ENCODE assay signal across 14 mouse cellular contexts in the genomic region with DNA sequence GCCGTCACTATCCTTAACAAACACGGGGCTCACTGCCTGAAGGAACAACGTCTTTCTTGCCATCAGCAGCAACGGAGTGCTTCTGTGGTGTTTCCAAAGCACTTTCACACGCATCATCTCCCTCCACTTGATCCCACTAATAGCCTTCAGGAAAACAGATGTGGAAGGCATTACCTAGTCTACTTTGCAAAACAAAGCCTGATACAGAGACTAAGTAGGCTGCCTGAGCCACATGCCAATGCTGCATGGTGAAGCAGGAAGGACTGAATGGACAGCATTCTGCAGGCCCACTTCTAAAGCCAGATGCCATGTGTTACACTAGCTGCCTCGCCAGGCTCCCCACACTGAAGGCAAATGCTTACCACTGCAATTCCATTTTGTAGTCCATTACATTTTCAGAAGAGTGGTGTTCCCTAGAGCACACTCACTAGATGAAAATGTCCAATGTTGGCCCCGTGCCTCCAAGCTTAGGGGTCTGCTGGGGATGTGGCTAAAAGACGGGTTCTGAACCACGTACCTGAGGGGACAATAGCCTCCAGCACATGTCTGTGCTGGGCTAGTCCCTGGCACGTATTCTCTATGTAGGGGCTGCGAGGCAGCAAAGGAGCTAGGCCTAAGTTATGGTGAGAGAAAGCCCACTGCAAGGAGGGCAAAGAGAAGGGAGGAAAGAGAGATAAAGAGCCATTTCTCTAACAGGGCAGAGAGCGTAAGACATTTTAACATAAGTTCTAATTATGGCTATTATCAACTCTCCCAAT.
DNase-seq lines count a peak whose midpoint lies in the region; ATAC-seq lines count a peak whose summit lies in the region.
"Had no signal": no experiment of that assay in that cellular context is flagged by ENCODE, and none has a peak within 500 bp of the region (broad histone marks: within the 10 kb centered on the region; RNA-seq: fewer than 3 reads in every experiment).

No protein-coding gene starts in this region.

- no peak overlapping the region for H3K4me3 ChIP-seq in kidney, embryonic 15.5 days (replicated peaks)
- no peak overlapping the region for H3K4me3 ChIP-seq in hindbrain, embryonic 10.5 days
- H3K4me3 ChIP-seq in limb, embryonic 15.5 days, result no peak overlapping the region
- H3K4me3 ChIP-seq: left cerebral cortex, adult 2 months; midbrain, embryonic 12.5 days had no signal

- WGBS in kidney, embryonic 15.5 days, result 65% methylated on average over 12 of the region's 12 CpGs
- 70% methylated on average over 12 of the region's 12 CpGs for WGBS in hindbrain, embryonic 10.5 days
- WGBS in limb, embryonic 15.5 days, result 36% methylated on average over 12 of the region's 12 CpGs

- peak overlapping the region; percentile 29 for H3K27ac ChIP-seq in kidney, embryonic 15.5 days
- H3K27ac ChIP-seq in hindbrain, embryonic 10.5 days, result peak overlapping the region; percentile 50; the same call in 1 of the 2 replicates
- H3K27ac ChIP-seq in limb, embryonic 15.5 days, result peak overlapping the region; percentile 74
- H3K27ac ChIP-seq: left cerebral cortex, adult 2 months; midbrain, embryonic 12.5 days had no signal

- H3K9ac ChIP-seq in kidney, embryonic 15.5 days, result no peak overlapping the region
- no peak overlapping the region for H3K9ac ChIP-seq in limb, embryonic 15.5 days
- H3K9ac ChIP-seq: lung, embryonic 14.5 days; midbrain, embryonic 12.5 days had no signal

- H3K4me2 ChIP-seq in kidney, embryonic 15.5 days, result no peak overlapping the region
- H3K4me2 ChIP-seq in limb, embryonic 15.5 days, result no peak overlapping the region
- H3K4me2 ChIP-seq: lung, embryonic 14.5 days; midbrain, embryonic 12.5 days had no signal

- H3K9me3 ChIP-seq in kidney, embryonic 15.5 days (replicated peaks), result no peaks in the 10 kb centered on the region
- H3K9me3 ChIP-seq in hindbrain, embryonic 10.5 days, result no peaks in the 10 kb centered on the region
- H3K9me3 ChIP-seq in limb, embryonic 15.5 days, result no peaks in the 10 kb centered on the region
- H3K9me3 ChIP-seq: midbrain, embryonic 12.5 days had no signal

- H3K4me1 ChIP-seq in kidney, embryonic 15.5 days, result peaks cover 36% of the 10 kb centered on the region
- H3K4me1 ChIP-seq in hindbrain, embryonic 10.5 days (replicated peaks), result peaks cover 57% of the 10 kb centered on the region
- peaks cover 67% of the 10 kb centered on the region for H3K4me1 ChIP-seq in limb, embryonic 15.5 days

- no peak; the same call in 1 of the 2 replicates for ATAC-seq in kidney, embryonic 15.5 days (replicated peaks; ENCODE audit: low FRiP score)
- no peak for ATAC-seq in limb, embryonic 15.5 days (ENCODE audit: insufficient number of reproducible peaks, low FRiP score, low TSS enrichment, low read depth)

- H3K36me3 ChIP-seq in kidney, embryonic 15.5 days, result 0 out of 2 replicates have a peak, but pooled peaks cover under 1% of the 10 kb centered on the region
- 0 out of 2 replicates have a peak, but pooled peaks cover 2% of the 10 kb centered on the region for H3K36me3 ChIP-seq in hindbrain, embryonic 10.5 days
- no peaks in the 10 kb centered on the region for H3K36me3 ChIP-seq in limb, embryonic 15.5 days
- H3K36me3 ChIP-seq: midbrain, embryonic 12.5 days had no signal

- H3K27me3 ChIP-seq in kidney, embryonic 15.5 days, result no peaks in the 10 kb centered on the region
- no peaks in the 10 kb centered on the region for H3K27me3 ChIP-seq in hindbrain, embryonic 10.5 days (ENCODE audit: insufficient read depth, poor library complexity, severe bottlenecking)
- H3K27me3 ChIP-seq in limb, embryonic 15.5 days, result no peaks in the 10 kb centered on the region

- DNase-seq in kidney, postnatal 25 days, result no peak
- DNase-seq in hindbrain, embryonic 10.5 days (ENCODE audit: low spot score), result no peak
- no peak for DNase-seq in liver
- no peak for DNase-seq in cerebellum, postnatal 14 days
- DNase-seq in MN1 (ENCODE audit: low spot score), result no peak
- DNase-seq: cerebellum, adult 8-10 months; heart, postnatal 4 days; kidney, postnatal 36 days; lung, embryonic 14.5 days; thymus, adult 2 months had no signal
